Mouse (Mus musculus) layer of hippocampus, postnatal 10 days (tissue): ENCODE results near the gene Sgpp2. TPM values are rescaled to one million over a fixed set of nuclear protein-coding genes. Genes with fewer than 3 reads are reported as not detected.

ENCODE experiments used
- DNase-seq, 2 experiments: peaks; one replicate each; pipeline ENCODE4 v3.0.0; 2021; ENCODE audit warnings: low spot score in 2 of 2
- long read RNA-seq: library from polyadenylated mRNA; stranded (forward); transcript quantifications from one replicate; pipeline ENCODE4 v2.0.0, GENCODE M21; 2023
- total RNA-seq, 2 experiments: library from RNA; stranded (reverse); gene quantifications; 2 replicates each; pipeline ENCODE4 v1.2.3; 2021

The Sgpp2 gene
- total RNA-seq: 1 to 10 TPM; 1.3 to 2.3 TPM
- long read RNA-seq, full-length matches to known transcripts: 1 of 2 reads
- long read RNA-seq, partial matches to known transcripts: 0 of 2 reads
- long read RNA-seq, other reads (novel, unspliced or antisense): 1 of 2 reads

DNA sequence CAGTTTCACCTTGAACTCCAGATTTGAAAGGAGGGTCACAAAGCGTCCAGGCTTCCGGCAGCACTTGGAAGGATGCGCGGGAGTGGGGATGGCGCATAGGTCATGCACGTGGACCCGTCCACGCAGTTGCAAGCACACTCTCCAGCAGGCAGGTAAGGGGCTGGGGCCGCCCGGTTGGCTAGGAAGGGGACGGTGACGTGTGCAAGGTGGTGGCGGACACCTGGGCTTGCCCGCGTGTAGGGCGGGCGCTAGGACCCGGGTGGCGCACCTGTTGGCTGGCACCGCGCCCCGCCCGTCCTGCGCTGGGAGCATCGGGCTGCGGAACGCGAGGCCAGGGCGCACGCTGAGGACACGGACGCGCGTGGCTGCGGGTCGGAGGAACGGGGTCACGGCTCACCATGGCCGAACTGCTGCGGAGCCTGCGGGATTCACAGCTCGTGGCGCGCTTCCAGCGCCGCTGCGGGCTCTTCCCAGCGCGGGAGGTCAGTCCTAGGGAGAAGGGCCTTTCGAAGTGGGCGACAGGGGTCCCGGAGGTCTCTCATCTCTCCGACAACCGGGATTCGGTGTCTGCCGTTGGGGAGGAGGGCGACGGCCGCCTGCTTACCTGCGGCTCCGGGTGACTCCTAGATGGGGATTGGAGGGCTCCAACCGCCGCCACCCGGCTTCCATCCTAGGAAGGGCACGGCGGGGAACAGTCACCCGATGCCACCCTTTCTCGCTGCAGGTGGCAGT lies at the start of gene Sgpp2:
Gene Sgpp2, plus strand, starts transcription at position 325 of the 732 bp plus-strand sequence.
- peak in 1 of 2 experiments; percentile 26 for DNase-seq

DNA sequence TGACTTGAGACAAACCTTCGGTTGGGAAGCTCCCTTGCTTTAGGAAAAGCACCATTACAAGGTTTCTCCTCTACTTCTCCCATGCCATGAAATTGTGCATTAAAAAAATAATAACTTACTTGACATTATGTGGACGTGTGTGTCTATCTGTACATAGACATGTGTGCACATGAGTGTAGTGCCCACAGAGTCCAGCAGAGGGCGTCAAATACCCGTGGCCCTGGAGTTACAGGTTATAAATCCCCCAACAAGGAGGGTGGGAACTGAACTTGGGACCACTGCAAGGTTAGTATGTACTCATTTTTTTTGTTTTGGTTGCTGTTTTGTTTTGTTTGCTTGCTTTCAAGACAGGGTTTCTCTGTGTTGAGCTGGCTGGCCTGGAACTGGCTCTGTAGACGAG lies 42.6 kb upstream of the Sgpp2 start:
- DNase-seq: no peak

DNA sequence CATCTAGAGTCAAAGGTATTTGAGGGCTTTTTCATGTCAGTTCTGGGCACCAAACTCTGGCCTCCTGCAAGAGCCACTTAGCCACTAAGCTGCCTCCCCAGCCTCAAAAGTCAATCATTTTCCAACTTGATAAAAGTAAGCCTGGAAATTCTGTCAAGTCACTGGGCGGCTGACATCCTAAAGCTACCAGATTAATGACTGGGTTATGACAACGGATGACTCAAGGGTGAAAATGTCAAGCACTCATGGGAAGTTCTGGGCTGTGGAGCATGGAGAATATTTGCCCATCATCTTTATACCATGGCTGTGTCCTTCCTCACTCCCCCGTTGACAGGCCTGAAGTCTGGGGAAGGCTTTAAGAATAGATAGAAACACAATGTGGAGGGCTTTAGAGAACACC lies 37.2 kb upstream of the Sgpp2 start:
- no peak for DNase-seq

DNA sequence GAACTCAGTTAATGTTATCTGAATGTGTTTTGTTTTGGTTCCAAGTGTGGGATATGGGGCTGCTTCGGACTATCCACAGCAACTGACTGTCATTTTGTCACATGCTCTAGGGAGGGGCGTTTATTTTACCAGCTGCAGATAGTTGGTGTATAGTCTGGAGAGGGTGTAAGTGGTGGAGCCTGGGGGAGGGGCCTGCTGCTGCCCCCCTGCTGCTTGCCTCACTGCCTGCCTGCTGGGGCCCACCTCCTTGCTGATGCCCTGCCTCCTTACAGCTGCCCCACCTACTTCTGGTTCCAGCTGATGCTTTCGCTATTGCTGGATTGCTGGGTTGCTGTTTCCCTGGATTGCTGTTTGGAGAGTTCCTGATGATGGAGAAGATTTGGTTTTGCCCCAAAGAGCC lies 31.0 kb upstream of the Sgpp2 start:
- no peak for DNase-seq

DNA sequence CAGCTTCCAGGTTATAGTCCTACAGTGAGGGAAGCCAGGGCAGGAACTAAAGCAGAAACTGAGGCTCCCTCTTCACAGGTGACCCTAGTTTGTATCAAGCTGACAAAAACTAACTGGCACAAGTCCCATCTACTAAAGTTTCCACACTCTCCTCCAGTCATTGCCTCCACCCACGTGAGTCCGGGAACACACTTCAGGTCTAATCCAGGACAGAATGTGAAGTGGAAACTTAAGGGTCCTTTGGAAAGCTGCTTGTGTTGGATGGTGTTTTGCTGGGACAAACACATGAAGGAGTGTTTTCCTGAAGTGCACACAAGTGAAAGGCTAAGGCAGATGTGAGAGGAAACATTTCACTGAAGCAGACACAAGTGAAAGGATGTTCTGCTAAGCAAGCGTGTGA lies 17.7 kb upstream of the Sgpp2 start:
- DNase-seq: no peak

DNA sequence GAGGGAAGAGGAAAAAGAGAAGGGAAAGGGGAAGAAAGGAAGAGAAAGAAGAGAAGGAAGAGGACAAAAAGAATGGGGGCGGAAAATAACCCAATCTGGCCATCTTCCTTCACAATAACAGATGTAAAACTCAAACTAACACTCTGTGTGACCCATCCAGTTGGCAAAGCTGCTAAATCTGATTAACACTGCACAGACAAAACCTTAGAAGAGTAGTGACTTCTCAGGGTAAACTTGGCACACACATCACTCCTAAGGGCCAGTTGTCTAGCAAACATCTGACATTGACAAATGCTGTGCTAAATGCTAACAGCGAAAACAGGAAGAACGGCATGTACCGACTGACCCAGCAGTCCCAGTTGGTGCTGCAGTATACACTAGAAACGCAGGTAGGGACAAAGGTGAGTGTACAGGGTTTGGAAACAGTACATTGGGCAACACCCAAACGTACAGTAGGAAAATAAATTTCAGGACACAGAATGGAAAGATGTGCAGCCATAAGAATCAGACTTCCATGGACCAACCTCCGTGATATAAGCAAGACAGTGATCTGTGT lies 10.4 kb upstream of the Sgpp2 start:
- no peak for DNase-seq

DNA sequence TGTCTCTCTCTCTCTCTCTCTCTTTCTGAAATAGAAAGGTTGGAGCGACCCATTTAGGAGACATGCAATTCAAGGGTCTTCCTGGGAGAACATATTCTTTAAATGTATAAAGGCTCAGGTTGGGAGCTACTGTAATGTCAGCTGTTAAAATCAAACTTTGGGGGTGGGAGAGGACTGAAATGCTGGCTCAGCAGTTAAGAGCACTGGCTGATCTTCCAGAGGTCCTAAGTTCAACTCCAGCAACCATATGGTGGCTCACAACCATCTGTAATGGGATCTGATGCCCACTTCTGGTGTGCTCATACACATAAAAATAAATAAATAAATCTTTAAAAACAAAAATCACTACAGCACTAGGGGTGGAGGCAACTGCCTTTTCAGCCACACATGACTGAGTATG lies 1.5 kb upstream of the Sgpp2 start:
- no peak for DNase-seq

DNA sequence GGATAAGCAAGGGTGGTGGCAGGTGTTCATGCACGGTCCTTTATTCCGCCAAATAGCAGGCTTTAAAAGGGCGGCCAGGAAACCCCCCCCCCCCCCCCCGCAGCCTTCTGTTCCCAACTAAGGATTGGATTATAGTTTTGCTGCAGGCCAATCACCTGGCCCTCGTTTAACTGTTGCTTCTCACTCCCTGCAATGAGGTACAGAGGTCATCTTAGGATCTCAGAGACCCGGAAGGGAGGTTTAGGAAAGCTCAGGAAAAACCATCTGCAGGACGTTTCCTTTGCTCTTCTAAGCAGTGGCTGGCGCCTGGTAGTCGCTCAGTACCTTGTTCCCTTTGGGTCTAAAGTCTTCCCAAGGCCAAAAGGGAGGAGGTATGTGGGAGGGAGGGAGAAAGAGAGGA lies 865 bp upstream of the Sgpp2 start:
- DNase-seq: no peak

DNA sequence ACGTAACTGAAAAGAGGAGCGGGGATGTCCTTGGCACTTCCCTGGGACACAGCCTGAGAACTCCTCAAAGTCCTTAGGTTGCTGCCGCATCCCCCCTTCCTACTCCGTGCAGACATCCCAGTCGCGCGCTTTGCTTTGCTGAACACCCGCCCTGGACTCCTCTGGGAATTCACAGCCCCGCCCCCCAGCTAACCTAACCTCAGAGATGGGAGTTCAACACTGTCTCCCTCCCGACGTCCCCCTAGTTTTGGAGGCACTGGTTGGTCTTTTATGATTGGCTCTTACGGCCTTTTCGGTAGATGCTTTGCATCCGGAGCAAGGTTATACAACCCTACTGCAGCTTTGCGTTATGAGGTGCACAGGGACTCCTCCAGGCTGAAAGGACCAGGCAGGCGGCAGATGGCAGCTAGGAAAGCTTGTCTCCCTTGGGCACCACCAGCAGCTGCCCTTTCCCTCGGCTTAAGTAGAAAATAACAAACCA lies 756 bp downstream of the Sgpp2 start:
- peak in 1 of 2 experiments; percentile 20 for DNase-seq

DNA sequence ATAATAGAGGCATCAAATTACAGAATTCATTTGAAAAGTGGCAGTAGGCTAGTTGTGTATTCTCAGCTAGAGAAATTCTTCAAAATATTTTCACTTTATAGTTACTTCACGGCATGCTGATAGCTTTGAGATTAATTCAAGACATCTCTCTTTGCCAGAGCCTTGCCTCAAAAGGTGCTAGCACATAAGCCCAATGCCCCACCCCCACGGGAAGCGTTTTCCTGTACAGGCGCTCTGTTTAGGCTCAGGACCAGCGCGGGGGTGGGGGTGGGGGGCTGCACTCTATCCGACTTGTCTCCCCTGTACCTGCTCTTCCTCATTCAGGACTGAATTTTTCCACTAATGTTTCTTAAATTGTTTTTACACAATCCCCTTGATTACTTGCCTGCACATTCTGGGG lies 1.3 kb downstream of the Sgpp2 start:
- DNase-seq: no peak

DNA sequence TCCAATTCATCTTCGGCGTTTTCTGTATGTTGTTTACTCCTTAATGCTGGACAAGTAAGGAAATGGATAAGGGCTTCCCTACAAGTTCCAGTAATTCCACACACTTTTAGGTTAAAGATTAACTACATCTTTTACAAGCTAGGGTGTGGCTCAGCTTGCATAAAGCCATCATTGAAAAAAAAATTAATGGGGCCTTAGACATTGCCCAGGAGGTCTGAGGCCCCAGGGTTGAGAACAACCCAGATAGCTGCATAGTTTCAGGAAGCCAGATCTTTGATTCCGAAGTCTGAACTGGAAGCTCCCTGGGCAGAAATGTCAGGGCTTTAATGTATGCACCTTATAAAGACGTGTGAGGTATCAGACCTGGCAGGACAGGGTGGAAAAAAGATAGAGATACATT lies 2.8 kb downstream of the Sgpp2 start:
- DNase-seq: no peak

DNA sequence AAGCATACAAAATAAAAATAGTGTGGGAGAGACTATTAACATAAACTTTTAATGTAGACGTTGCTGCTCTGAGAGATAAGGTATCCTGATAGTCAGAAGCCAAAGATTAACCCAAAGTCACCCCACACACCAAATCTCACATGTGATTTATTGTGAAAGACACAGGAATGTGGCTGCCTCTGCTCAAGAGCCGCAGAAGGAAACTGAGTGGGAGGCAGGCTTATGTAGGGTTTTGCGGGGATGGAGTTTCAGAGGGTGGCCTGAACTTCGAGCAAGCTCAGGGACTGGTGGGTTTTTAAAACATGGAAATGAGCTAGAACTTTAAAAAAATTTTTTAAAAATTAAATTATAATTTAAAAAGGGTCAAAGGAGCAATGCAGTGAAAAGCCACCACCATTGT lies 3.8 kb downstream of the Sgpp2 start:
- no peak for DNase-seq

DNA sequence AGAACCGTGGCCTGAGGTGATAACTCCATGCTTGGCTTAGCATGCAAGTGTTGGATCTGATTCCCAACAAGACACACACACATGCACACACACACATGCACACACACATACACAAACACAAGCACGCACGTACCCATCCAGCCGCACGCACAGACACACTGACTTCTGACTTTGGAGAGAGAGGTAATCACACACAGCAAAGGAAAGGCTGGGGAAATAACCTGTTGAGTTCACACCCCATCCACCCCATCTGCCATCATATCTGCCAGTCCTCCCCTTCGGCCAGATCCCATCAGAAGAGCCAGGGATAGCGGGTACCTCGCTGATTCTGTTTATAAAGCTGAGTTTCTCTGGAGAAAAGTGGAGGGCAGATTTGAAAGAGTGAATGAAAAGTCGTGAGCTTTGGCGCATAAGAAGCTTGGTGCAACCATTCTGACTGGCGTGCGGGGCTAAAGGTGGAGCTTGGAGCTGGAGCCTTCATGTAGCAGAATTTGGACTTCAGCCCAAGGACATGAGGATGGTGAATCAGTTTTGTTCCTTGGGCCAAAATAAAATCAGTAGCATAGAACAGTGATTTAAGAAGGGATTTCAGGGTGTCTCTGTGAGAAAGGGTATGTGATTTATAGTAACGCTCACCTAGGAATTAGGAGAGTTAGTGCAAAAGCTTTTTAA lies 8.1 kb downstream of the Sgpp2 start:
- DNase-seq: no peak

DNA sequence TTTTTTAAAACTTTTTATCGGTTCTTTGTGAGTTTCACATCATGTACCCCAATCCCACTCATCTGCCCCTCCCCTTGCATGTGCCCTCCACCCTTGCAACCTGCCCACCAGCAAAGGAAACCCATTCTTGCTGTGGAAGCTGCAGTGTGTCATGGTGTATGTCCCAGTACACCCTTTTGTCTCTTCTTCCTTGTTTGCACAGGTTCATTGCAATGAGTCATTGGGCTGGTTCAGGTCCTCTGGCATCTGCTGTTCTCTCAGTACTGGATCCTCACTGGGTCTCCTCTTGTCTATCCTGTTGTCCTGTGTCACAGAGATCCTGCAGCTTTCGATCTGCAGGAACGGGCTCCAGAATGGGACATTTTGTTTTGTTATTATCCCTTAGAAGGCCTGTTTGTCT lies 10.1 kb downstream of the Sgpp2 start:
- DNase-seq: no peak

DNA sequence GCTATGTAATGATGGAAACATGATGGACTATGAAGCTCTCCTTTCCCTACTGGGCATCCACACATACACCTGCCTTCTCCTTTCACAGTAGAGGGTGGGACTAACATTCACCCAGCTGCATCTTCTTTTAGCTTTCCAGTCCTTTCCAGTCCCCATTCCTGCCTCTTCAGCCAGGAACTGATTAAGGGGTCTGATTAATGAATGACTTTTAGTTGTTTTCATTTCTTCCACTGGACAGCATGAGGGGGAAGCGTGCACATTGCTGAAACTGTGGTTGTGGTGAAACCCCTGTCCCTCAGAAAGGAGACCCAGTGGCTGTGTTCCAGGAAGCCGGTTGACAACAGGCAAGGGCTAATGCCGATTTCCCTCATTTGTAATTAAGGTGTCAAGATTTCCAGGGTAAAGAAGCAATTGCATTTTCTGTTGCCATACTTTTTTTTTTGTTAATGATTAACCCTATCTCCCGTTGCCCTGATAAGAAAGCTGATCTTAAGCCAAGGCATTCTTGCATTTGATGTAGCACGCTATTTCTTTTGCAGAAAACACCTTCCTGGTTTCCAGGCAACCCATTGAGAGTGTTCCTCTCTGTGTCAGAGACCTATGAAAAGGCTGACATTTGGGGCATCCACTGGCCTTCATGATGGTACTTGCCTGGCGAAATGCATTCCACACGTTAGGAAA lies 12.1 kb downstream of the Sgpp2 start:
- no peak for DNase-seq

DNA sequence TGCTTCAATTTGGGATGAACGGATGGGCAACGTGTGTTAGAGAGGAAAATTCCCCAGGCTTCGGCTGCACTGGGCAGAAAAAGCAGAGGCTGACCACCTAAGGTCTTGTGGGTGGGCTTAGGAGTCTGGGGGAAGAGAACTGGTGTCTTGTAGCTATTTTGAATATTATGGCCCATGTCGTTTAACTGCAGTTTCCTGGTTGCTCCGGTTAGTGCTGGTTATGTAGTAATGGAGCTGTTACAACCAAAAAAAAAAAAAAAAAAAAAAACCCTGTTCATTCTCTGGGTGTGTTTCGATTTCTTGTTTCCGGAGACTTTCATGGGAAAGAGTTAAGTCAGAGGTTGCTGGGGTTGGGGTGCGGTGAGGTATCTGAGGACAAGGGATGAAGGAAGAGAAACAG lies 12.7 kb downstream of the Sgpp2 start:
- DNase-seq: no peak

DNA sequence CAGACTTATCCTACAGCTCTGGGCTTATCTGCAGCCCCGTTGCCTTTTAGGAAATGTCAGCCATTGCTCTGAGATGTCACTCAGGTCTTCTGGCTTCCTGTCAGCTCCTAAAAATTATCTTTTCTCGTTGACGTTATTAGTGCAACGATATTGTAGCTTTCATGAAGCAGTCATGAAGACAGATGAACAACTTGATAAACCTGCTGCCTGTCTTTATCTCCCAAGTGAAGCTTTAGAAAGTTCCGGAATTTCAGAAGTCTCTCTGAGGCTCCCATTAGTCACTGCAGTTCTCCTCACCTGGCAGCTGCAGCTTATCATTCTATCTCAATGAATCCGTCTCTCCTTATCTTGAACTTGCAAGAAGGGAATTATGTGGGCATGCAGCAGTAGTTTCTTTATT lies 13.9 kb downstream of the Sgpp2 start:
- DNase-seq: no peak

DNA sequence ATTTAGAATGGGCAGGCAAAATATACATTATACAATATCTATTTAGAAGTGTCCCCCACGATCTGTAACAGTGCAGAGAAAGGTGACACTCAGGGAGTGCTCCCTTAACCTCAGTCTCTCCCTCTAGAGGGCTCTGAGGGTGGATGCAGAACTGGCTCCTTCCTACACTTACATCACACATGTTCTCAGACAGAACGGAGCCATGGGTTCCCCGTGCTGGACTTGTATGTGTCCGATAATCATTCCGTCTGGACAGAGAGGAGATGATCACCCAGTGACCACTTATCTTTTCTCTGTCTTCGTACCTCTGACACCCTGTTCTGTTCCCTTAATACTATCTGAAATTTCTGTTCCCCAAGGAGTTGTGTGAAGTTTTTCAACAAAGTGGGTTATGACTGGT lies 15.7 kb downstream of the Sgpp2 start:
- no peak for DNase-seq

DNA sequence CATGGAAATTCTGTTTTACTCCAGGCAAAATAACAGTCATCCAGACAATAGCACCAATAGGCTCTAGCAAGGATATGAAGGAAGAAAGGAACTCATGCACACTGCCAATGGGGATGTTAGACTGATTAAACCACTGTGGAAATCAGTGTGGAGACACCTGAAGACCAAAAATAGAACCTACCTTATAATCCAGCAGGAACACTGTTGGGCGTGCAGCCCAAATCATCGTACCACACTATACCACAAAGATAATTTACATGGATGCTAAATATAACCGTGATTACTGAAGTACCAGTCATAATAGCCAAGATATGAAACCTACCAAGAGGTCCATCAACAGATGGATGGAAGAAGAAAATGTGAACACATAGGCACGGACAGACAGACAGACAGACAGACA lies 18.5 kb downstream of the Sgpp2 start:
- DNase-seq: no peak

DNA sequence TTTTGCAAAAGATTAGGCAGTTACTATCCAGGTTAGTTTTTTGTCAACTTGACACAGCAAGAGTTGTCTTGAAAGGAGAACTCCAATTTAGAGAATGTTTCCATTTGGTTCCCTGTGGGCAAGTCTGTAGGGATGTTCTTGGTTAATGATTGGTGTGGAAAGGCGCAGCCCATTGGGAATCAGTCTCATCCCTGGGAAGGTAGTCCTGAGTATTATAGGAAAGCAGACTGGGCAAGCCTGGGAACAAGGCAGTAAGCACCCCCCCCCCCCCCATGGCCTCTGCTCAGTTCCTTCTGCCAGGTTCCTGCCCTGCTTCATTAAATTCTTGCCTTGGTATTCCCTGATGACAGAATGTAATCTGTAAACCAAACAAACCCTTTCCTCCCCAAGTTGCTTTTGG lies 19.7 kb downstream of the Sgpp2 start:
- no peak for DNase-seq

DNA sequence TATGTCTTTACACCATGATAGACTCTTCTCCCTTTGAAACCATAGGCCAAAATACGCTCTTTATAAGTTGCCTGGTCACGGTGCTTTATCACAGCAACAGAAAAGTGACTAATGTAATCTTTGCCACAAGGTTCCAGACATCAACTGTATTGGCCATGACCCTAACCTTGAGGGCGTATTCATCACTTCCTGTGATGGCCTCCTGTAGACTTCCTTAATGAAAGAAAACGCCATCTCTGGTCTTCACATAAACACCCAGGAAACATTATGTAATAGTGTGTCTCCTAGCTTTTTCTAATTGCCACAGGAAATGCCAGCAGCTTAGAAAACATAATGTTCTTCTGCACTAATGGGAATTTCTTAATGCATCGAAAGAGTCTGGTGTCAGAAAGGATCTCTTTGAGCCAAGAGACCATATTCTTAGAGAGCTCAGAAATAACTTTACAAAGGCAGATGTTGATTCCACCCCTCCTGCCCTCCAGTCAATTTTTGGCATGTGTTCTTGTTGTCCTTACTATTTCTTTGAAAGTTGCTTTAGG lies 20.5 kb downstream of the Sgpp2 start:
- DNase-seq: no peak

DNA sequence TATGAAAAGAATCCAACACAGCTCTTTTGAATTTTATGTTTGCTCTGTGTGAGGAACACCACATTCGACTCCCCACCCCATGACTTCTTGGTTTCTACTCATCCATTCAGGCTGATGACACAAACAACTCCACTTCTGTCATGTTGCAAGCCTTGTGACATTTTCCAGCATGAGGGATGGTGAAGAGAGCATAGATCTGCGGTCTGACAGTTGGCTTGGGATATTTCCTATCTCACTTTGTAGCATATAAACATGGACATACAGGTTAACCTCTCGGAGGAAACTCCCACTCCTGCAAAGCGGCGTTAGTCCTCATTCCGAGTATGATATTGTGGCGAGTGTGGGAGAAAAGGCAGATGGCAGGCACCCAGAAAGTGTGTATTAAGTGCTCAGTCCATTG lies 27.6 kb downstream of the Sgpp2 start:
- DNase-seq: no peak
